Mouse (Mus musculus) urinary bladder, postnatal 4 days (tissue): ENCODE measurements at regions not wholly inside any gene's neighbourhood (a gene's known extent, or its start where the extent isn't known, plus 50 kb on each side); places are given as distances from the start of the nearest gene placed in this dataset.

ENCODE experiments used
- DNase-seq, 2 experiments: peaks; one replicate each; pipeline ENCODE4 v3.0.0; 2021 to 2022; ENCODE audit warnings: low spot score in 2 of 2

DNA sequence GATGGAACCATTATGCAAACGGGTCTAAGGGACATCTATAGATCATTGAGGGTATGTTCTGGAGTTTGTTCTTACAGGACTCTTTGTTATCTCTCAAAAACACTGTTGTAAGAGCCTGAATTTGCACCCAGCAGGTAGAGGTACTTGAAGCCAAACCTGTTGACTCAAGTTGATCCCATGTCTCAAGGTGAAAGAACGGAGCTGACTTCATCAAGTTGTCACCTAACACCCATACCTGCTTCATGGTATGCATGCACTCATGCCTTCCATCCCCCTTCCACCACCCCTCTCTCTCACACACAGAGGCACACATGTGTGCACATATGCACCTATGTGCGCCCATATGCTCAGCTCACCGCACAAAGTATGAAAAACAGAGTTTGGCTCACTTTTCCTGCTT is 189.0 kb downstream of the Ttll7 start:
- no peak for DNase-seq

DNA sequence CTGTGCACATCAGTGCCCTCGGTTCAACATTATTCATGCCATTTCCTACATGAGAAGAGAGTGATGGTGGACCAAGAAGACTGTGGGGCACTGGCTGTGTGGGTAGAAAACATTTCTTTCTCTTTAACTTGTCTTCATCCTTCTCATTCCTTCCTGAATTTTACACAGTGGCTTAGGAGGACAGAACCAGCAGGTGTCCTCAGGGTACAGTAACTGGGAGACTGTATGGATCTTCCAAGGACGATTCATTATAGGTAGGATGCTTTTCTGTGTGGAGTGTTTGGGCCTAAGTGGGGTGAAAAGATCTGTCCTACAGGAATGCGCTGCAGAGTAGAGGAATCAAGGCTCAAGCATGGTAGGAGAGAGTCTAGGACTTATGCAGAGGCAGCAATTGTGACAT is 190.7 kb downstream of the Ttll7 start:
- no peak for DNase-seq

DNA sequence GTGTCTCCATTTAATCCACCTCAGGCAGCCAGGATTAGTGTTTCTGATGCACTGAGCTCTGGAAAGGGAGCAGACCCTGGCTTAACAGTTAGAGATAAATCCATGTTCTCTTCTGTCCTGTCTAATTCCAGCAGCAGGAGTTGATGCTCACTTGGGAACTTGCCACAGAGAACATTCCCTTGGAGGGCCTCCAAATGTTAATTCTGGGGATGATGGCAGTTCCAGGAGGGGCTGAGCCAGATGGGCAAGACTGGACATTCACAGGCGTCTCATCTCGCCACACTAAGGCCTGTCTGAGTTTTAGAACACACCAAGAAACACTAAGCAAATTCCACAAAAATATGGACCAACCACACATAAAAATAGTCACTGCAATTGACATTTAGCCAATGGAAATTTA is 194.5 kb downstream of the Ttll7 start:
- DNase-seq, result peak in 1 of 2 experiments; percentile 57

DNA sequence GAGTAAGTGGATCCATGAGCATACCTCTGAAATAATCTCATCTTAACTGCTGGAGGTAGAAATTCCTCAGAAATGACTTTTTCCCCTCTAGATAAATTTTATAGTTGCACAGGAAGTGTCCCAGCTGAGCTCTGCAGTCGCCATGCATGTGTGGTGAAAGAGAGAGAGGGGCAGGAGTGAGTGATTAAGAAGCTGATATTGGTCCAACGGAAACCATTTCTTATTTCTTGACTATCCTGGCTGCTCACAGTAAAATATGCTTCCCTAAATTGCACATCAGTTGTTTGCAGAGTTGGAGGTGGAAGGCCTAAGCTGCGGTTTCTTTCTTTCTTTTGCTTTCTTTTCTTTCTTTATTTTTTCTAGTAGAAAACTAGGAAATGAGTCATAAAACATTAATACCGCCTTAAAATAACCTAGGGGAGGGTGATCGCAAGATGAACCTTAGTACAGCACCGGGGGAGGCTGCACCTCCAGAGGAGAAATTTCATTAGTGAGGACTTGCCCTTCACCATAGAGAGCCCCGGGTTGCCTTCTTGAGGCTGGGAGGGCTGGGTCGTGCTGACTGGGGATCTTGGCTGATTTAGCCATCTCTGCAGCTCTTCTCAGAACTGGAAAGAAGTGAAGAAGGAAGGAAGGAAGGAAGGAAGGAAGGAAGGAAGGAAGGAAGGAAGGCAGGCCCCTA is 202.1 kb downstream of the Ttll7 start:
- no peak for DNase-seq

DNA sequence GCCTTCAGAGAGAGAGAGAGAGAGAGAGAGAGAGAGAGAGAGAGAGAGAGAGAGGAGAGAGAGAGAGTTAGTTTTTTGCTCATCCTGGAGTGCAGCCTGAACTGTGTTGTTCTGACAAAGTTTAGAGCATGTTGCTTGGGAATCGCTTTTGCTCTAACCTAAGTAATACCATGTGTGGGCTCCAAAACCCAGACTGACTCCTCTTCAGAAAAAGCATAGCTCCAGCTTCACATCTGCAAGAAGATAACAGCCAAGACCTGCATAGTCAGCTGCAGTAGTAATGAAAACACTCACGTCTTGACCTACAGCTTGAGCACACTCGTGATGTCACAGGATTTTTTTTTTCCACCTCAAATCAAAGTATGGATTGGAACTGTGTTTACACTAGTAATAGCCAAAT is 205.7 kb downstream of the Ttll7 start:
- no peak for DNase-seq

DNA sequence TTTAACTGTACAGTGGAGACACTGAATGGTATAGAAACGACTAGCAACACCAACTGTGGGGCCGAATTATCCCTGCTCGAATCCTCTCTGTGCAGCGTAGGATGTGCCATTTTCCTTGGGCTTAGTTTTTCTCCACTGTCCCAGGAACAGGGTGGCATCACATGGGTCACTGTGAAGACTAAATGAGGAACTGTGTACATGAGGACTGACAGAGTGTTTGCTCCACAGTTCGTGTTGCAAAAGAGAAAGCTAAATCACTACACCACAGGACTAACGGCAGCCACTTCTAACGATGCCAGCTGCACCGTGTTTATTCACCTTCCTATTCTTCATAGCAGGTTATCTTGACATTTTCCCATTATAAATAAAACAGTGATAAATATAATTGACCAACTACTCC is 208.5 kb downstream of the Ttll7 start:
- no peak for DNase-seq

DNA sequence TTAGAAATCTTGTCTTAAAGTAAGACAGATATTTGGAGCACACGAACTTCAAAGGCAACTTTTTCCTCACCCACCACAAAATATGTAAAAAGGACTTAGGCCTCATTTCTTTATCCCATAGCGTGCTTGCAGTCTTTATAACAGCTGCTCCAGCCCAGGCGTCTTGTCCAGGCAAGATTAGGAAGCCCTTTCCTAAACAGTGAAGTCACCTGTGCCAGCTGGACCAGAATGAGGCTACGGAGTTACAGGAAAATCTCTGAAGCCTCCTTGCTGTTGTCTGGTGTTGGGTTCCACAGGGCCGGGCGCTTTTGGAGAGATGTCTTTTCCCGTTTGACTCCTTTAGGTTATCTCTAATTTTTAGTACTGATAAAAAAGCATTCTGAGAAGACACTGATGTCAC is 210.3 kb downstream of the Ttll7 start:
- DNase-seq, result peak in 1 of 2 experiments; percentile 21

DNA sequence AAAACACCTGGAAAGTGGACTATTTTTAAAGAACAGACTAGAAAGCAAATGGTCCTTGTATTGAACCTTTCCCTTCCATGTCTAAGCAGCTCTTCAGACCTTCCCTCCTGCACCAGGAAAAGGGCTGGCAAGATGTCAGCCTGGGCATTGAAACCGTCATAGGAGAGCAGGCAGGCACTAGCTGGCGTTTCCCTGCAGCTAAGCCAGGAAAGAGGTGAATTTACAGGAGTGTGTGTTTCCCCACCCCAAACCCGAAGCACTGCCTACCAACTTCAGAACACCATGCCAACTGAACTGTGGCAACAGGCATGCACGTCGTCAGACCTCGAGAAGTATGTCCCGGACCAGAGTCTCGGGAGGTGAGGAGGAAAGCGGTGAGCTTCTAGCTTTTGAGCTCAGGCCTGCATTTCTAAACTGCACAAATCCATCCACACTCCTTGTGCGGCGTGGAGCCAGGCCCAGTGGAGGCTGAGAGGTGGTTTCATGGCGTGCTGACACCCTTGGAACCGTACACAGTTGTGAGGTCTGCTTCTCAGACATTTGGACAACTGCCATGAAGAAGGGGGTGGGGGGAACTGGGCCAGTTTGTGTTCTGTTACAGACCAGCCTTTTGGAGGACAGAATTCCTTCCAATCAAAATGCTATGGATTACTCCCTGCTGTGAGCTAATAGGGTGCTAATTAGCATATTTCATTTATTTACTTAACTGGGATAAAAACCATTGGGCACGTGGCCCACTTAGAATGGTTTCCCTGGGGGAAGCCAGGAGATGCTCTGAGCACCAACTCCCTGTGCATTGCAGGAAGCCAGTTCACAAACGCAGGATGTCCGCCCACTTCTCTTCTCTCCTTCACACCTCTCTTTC is 211.6 kb downstream of the Ttll7 start:
- DNase-seq, result peak in 1 of 2 experiments; percentile 57

DNA sequence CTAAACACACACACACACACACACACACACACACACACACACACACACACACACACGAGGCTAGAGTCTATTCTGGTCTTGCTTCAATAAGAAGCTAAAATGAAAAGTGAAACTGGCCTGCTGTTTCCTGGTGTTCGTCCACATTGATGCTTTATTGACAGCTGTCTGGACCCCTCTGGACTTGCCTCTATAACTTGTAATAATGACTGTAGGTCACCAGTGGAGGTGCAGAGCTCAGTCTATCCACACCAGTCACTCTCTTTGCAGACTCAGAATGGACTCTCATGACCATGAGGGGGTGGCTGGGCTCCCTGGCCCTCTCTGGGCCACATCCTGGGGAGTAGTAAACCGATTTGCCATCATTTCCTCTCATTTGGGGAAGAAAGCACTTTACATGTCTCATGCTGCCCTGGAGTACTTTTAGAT is 212.3 kb downstream of the Ttll7 start:
- no peak for DNase-seq

DNA sequence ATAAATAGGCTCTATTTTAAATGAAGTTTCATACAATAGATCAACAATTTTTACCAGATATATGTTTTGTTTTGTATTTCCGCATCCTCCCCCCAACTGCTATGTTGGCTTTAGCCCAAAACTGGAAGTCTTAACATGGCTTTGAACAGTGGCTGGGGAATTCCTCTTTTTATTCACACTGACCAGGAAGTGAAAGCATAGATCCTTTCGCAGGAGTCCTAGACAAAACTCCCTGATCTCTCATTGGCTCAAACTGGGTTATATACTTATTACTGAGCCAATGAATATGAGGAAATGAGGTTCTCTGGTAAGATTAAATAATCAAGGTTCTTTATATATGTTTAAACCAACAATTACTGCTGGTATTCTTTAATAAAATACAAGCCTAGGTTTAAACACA is 218.8 kb downstream of the Ttll7 start:
- no peak for DNase-seq

DNA sequence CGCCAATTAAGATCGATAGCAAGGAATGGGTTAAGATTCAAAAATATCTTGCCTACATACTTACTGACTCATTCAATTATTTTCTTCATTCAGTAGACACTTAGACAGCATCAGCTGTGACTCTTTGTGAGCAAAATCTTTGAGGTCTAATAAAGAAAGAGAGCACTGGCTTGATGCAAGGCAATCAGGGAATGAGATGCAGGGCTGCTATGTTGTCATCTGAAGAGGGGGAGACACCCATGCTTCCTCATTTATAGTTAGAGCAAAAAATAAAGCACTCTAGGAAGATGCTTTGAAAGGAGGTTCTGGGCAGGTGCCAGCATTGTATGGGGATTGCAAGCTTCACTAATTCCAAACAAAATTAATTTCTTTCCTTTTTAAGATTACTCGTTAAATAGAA is 228.0 kb downstream of the Ttll7 start:
- DNase-seq, result no peak

DNA sequence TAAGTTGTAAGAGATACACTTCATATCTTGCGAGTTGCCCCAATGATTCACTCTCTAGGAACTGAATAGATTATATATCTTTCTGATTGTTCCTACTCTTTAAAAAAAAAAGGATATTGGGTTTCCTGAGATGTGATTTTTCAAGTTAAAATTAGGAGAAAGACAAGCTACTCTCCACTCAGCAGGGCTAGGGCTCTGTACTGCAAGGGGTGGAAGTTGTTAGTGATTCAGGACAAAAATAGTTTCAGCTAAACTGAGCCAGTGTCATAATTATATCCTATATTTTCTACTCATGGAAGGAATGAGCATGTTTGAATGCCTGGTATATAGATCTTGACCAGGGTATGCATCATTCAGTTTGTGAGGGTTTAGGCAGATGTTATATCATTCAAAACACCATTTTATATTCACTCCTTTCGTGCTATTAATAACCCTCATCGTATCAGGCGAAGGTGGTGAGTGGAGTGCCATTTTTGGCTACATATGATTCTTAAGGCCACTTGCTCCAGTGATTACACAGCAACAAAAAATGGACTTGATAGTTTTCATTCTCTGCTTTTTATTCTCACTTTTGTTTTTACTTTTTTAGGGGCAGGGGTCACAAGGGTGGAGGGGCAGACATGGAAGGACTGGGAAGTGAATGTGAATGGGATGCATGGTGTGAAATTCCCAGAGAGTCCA is 228.7 kb downstream of the Ttll7 start:
- no peak for DNase-seq

DNA sequence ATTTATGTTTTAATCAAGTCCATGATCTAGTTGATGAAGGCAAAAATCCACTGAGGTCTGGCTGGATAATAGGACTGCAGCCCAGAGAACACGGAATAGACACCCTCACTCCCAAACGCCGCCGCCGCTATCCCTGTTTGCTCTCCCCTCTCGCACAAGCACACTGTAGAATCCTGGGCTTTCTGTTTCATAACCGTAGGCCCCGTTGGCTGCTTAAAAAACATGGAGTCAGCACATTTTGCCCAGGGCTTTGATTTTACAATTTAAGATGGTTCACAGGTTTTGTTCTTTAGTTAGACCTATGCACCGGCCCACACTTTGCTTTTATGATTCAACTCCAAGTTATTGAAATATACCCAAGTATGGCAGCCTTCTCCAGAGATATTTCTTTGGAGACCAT is 229.6 kb downstream of the Ttll7 start:
- DNase-seq, result no peak

DNA sequence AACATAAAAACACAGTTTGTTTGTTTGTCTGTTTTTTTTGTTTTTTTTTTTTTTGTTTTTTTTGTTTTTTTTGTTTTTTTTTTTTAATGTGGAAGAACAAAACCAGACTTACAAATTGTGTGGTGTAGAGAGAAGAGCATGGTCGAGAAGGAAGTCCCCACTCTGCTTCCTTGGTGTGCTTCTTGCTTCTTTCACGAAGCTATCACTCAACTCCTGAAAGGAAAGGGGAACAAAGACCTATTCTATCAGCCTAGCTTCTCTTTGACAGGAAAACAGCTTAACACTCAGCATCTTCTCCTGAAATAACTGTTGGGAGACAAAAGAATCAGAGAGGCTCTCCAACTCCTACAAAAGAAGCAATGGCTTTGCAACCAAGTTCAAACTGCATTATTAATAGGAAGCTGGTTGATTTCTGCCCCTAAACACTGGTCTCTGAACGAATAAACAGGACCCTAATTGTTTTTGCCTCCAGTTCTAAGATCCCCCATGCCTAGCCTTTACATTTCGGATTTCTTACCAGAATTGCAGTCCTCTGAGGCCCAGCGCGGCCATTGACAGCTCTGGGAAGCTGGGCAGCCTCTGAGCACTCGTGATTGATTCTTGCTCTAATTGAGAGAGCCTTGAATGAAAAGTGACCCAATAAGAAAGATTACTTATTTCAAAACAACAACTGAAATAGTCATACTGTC is 230.2 kb downstream of the Ttll7 start:
- DNase-seq, result no peak

DNA sequence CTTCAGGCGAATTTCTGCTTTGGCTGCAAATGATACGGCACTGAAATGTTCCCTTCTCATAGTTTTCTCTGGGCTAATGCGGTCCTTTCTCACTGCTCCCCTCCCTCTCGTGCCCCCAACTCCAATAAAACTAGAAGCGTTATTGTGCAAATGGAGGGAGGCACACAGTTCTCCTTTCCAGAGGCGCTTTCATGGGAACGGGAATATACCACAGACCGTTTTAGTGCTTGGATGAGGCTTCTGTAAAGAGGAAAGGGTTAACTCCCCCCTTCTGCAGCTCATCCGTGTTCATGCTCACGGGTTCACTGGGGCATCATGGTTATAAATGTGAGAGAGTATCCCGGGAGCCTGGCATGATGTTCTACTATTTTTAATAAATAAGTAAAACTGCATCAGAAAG is 231.2 kb downstream of the Ttll7 start:
- DNase-seq, result no peak

DNA sequence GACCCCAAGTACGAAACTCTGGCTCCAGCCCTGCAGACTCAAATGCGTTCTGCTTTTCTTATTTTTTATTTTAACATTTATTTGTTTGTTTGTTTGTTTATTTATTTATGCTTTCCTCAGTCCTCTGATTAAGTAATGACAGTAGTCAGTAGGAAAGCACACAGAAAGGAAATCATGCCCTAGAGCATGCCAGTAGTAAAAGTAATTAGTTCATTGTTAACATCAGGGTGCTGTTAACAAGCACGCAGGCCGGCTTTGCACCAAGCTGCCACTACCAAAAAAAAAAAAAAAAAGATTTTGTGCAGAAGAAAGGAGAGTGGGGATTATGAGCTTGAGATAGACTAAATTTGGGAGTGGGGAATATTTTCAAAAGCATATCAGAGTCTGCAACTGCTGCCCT is 231.7 kb downstream of the Ttll7 start:
- DNase-seq, result no peak

DNA sequence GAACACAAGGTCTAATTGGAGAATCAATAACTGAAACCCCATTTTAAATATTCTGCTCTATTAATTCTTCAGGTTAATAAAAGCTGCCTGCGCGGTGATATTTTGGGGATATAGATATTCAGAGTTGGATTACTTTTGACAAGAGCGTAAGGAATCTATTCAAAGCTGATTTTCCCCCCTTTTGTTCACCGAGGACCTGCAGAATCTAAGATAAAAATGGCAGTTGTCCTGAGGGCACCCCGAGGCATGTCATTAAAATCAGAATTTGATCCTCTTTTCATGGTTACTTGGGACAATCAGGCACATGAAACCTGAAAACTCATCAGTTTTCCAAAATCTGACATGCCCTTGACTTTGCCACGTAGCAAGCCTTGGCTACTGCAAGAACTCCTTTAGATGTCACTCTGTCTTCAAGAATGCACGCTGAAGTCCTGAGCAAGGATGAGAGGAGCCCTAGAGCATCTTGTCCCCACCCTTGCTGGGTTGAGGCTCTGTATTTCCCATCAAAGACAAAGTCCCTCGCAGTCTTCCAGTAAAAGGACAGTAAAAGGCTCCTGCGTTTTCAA is 232.5 kb downstream of the Ttll7 start:
- DNase-seq, result no peak

DNA sequence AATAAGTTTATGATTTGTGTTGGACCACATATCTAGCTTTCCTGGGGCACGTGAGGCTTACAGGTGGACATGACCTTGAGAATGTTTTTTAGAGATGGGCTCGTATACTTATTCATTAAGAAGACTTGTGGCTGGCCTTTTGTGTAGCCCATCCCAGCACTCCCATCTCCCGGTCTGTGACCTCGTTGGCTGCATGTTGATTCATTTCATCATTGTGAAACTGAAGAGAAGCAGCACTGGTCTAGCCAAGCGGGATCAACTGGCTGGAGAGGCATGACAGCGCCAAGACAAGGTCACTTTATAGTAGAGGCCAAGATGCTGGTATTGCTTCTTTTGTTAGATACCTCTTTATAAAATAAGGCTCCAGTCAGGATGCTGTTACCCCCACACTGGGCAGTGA is 236.0 kb downstream of the Ttll7 start:
- DNase-seq, result no peak

DNA sequence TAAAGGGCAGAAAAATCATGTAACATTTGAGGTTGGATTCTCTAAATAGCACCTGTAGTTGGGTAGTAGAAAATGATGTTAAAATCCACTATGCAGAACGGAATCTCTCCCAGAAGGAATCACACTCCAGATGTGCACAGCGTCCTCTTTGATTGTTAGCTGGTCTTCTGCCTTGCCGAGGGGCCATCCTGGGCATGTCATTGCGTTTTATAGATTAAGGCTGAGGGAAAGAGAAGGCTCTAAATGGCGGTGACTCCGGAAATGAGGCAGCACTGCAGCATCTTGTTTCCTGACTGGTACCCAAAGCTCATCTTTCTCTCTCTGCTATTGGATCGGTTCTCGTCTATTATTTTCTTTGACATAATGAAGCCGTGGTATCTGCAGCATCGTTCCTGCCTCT is 237.5 kb downstream of the Ttll7 start:
- DNase-seq, result no peak

DNA sequence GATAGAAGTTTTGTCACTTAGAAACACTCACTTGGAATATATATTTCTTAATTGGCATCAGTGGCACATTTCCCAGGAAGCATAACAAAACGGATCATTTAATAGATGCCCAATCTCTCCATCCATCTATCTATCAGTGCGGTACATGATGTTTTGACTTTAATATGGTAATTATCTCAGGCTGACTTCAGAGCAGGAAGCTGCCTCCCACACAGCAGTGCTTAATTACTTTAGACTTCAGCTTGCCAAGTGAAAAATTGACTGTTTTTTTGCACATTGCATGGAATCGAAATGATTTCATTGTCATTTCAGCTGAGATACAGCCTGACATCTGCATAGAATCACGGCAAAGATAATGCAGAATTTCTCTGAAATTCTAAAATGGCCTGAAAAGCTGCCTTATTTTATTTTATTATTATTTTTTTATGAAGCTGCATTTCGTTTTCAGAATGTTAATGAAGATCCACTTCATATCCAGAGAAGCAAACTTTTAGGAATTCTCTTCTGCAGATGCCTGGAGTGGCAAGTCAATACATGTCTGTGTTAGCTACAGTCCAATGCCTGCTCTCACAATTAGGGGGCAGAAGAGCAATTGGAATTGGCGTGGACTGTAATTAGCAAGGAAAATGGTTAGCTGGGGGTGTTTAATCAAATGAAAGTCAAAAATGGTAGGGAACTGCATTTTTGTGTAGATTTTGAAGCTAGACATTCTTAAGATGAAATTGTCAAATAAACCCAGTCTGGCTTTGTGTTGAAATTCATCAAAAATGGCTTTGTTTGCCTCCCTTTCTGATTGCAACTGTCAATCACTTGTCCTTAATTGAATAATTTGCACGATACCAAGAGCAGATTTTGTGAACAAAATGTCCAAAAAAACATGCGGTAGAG is 240.3 kb downstream of the Ttll7 start:
- no peak for DNase-seq

DNA sequence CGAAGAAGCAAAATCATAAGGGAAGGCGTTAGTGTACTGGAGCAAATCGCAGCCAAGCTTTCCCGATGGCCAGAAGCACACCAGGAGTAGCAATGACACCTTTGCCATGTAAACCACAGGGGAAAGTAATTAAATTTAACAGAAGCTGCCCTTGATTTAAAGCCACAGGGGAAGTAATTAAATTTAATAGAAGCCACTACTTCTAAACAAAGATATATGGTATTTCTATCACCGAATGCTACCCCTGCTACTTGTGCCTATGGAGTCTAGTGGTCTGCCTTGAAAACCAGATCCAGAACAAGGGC is 240.9 kb downstream of the Ttll7 start:
- no peak for DNase-seq
